Mouse (Mus musculus) cerebellum, adult 11-12 months (tissue): ENCODE measurements around the gene Enkd1.

Source experiments
- DNase-seq: peaks from one replicate; pipeline ENCODE4 v3.0.0; 2022

Gene Enkd1

GRCm38 (mm10) chr8:105700966-105701824, 6.8 kb downstream of the Enkd1 start, which contains the start of the genes Acd and Pard6a:
Acd (minus strand) TSS chr8:105701102.
Pard6a (plus strand) TSS chr8:105701148.
- peak; percentile 95 for DNase-seq

GRCm38 (mm10) chr8:105700566-105700965, 7.4 kb downstream of the Enkd1 start:
- no peak for DNase-seq

GRCm38 (mm10) chr8:105699488-105700215, 8.4 kb downstream of the Enkd1 start:
- DNase-seq: peak; percentile 49

GRCm38 (mm10) chr8:105698734-105699133, 9.3 kb downstream of the Enkd1 start:
- DNase-seq: peak; percentile 37

- peak; percentile 52 for DNase-seq
These were observed 10.7 kb downstream of the Enkd1 start for GRCm38 (mm10) chr8:105697196-105697780.

- peak; percentile 52 for DNase-seq
These were observed 12.8 kb downstream of the Enkd1 start for GRCm38 (mm10) chr8:105695080-105695780.

GRCm38 (mm10) chr8:105694051-105694799, 13.8 kb downstream of the Enkd1 start:
- peak; percentile 83 for DNase-seq

- peak; percentile 88 for DNase-seq
These were observed 14.4 kb downstream of the Enkd1 start for GRCm38 (mm10) chr8:105693648-105694047.

- DNase-seq: peak; percentile 58
These were observed 15.4 kb downstream of the Enkd1 start for GRCm38 (mm10) chr8:105692449-105693182.

- no peak for DNase-seq
These were observed 17.0 kb downstream of the Enkd1 start for GRCm38 (mm10) chr8:105690978-105691377.

GRCm38 (mm10) chr8:105689983-105690360, 18.0 kb downstream of the Enkd1 start:
- DNase-seq: no peak

- DNase-seq: no peak
These were observed 18.6 kb downstream of the Enkd1 start for GRCm38 (mm10) chr8:105689256-105689982.

GRCm38 (mm10) chr8:105688242-105688752, 19.7 kb downstream of the Enkd1 start:
- no peak for DNase-seq

GRCm38 (mm10) chr8:105687512-105687911, 20.5 kb downstream of the Enkd1 start:
- no peak for DNase-seq

GRCm38 (mm10) chr8:105686551-105686950, 21.5 kb downstream of the Enkd1 start:
- DNase-seq: peak; percentile 14

- peak; percentile 44 for DNase-seq
These were observed 22.2 kb downstream of the Enkd1 start, which contains the start of gene Carmil2 for GRCm38 (mm10) chr8:105685796-105686308. Carmil2 (plus strand) TSS chr8:105686274.

- DNase-seq: no peak
These were observed 22.7 kb downstream of the Enkd1 start for GRCm38 (mm10) chr8:105685325-105685724.

GRCm38 (mm10) chr8:105677891-105678290, 30.1 kb downstream of the Enkd1 start:
- no peak for DNase-seq

GRCm38 (mm10) chr8:105661167-105661566, 46.8 kb downstream of the Enkd1 start:
- DNase-seq: peak; percentile 25

GRCm38 (mm10) chr8:105657641-105658040, 50.4 kb downstream of the Enkd1 start:
- no peak for DNase-seq
